Mouse (Mus musculus): ENCODE data around the gene Exosc5. TPM values are rescaled to one million over a fixed set of nuclear protein-coding genes. Genes with fewer than 3 reads are reported as not detected.

The Exosc5 gene
- total RNA-seq (2014; rRNA removed; ENCODE audit: low replicate concordance) (20.1 and 20.3 TPM in 2 replicates), polyA plus RNA-seq (2015; fragmentation: Nextera tagmentation; extraction: Ambion mirVana) (27.7 and 28.2 TPM in 2 replicates)

DNA sequence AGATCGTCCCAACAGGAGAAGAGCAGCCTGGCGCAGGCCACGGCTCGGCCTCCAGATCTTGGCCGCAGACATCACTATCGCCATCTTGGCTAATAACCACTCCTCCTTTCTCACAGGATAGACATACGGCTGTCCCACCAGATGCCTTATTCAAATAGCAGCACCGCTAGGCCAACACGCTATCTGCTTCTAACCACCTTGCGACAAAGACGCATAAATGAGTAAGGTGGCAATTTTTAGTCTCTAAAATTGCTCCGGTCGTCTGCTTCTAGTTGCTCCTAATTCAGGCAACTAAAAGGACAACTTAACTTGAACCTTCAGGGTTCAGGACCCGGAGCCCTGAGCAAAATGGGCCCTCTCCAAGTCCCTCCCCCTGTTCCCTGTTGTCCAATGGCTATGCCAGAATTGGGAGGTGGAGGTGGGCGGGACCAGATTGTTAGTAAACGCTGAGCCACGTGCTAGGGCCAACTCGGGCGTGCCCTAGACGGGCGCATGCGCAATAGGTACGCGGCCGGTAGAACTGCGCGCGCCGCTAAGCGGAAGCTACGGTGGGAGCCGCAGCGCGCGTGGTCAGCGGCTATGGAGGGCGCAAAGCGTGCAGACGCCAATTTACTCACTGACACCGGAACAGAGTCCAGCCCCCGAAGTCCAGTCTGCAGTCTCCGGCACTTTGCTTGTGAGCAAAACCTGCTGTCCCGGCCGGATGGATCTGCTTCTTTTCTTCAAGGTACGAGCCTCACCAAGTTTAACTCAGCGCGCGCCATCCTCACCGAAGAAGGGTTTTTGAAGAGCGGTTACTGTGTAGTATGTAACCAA is at the start of gene Exosc5, which contains the start of gene Bckdha:
Gene Exosc5 (plus strand): TSS at position 508 of the 816 bp plus-strand sequence.
Gene Bckdha (minus strand): TSS at position 325 of the 816 bp plus-strand sequence.
- ATAC-seq (ENCODE audit: insufficient read depth, low read depth) (peak; percentile 99), DNase-seq (ENCODE audit: low spot score) (peak; percentile 100)
- H3K4me2 ChIP-seq (ENCODE audit: low read depth, low read length), result peak within 1 kb of the TSS; percentile 96
- H3K4me1 ChIP-seq (ENCODE audit: control insufficient read depth, insufficient read depth), result peaks cover 14% of the 10 kb centered on the region
- H3K36me3 ChIP-seq (replicated peaks; ENCODE audit: control insufficient read depth, insufficient read depth, low read length), result peaks cover 3% of the 10 kb centered on the region; the same call in 1 of the 2 replicates
- TF ChIP-seq EP300 (IDR thresholded peaks at IDR 0.05; ENCODE audit: low read depth), result peak; percentile 99
- TF ChIP-seq CTCF (IDR thresholded peaks at IDR 0.05; ENCODE audit: low read depth), result no peak
- H3K9me3 ChIP-seq (replicated peaks; ENCODE audit: control insufficient read depth, low read length), result no peaks in the 10 kb centered on the region
- H3K27ac ChIP-seq (ENCODE audit: low read depth), result peak within 1 kb of the TSS; percentile 81
- H3K27me3 ChIP-seq (ENCODE audit: control insufficient read depth, insufficient read depth, low read length), result no peaks in the 10 kb centered on the region
- peak within 1 kb of the TSS; percentile 76 for H3K9ac ChIP-seq (replicated peaks; ENCODE audit: low read depth, low read length)
- WGBS, result under 1% methylated on average over 50 of the region's 50 CpGs
- peak within 1 kb of the TSS; percentile 67 for H3K4me3 ChIP-seq (ENCODE audit: low read depth, low read length)

DNA sequence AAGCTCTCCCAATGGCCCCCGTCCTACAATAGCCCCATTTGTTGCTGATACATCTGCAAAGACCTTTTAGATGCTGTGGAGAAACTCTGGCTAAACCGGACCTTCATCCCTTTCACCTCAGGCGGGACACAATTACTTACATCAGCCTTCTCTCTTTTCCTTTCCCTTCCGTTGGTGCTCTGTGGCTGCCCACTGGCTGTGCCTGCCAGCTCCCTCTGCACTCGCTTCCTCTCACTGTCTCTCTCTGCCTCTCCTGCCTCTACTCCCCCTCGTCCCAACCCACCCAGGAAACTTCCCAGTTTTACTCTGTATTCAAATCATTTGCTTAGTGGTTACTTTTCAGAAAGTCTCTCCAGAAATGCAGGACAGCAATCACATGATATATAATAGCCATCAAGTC is 48.9 kb upstream of the Exosc5 start:
- Histone ChIP-seq H3K4me1 (ENCODE audit: control insufficient read depth, insufficient read depth) (no peaks in the 10 kb centered on the region), H3K4me3 (ENCODE audit: low read depth, low read length) (no peak overlapping the region), H3K4me2 (ENCODE audit: low read depth, low read length) (no peak overlapping the region), H3K9me3 (replicated peaks; ENCODE audit: control insufficient read depth, low read length) (no peaks in the 10 kb centered on the region), H3K9ac (replicated peaks; ENCODE audit: low read depth, low read length) (no peak overlapping the region), H3K36me3 (replicated peaks; ENCODE audit: control insufficient read depth, insufficient read depth, low read length) (no peaks in the 10 kb centered on the region), H3K27me3 (ENCODE audit: control insufficient read depth, insufficient read depth, low read length) (no peaks in the 10 kb centered on the region), H3K27ac (ENCODE audit: low read depth) (no peak overlapping the region)
- WGBS, result 29% methylated on average over 6 of the region's 6 CpGs
- TF ChIP-seq CTCF (IDR thresholded peaks at IDR 0.05; ENCODE audit: low read depth) (no peak), EP300 (IDR thresholded peaks at IDR 0.05; ENCODE audit: low read depth) (no peak)
- DNase-seq (ENCODE audit: low spot score) (no peak), ATAC-seq (ENCODE audit: insufficient read depth, low read depth) (no peak)

DNA sequence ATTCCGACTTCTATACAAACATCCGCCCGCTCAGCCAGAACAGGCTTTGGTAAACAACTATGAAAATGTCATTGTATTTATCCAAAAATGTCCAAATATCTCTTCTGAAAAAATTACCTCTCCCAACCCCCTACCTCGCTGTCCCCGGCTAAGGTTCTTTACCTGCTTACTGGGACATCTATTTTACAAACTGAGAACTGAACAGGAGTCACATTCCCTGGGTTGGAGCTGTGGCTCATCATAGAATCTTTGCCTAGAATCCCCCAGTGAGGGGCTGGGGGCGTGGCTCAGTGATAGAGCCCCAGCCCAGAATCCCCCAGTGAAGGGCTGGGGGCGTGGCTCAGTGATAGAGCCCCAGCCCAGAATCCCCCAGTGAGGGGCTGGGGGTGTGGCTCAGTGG is 47.5 kb upstream of the Exosc5 start:
- ATAC-seq (ENCODE audit: insufficient read depth, low read depth) (no peak), DNase-seq (ENCODE audit: low spot score) (no peak)
- Histone ChIP-seq H3K4me2 (ENCODE audit: low read depth, low read length) (no peak overlapping the region), H3K9me3 (replicated peaks; ENCODE audit: control insufficient read depth, low read length) (no peaks in the 10 kb centered on the region), H3K9ac (replicated peaks; ENCODE audit: low read depth, low read length) (no peak overlapping the region), H3K27ac (ENCODE audit: low read depth) (no peak overlapping the region), H3K4me1 (ENCODE audit: control insufficient read depth, insufficient read depth) (no peaks in the 10 kb centered on the region), H3K36me3 (replicated peaks; ENCODE audit: control insufficient read depth, insufficient read depth, low read length) (no peaks in the 10 kb centered on the region), H3K4me3 (ENCODE audit: low read depth, low read length) (no peak overlapping the region), H3K27me3 (ENCODE audit: control insufficient read depth, insufficient read depth, low read length) (no peaks in the 10 kb centered on the region)
- WGBS, result 43% methylated on average over 7 of the region's 7 CpGs
- TF ChIP-seq CTCF (IDR thresholded peaks at IDR 0.05; ENCODE audit: low read depth), result no peak
- no peak for TF ChIP-seq EP300 (IDR thresholded peaks at IDR 0.05; ENCODE audit: low read depth)

- DNase-seq (ENCODE audit: low spot score) (no peak), ATAC-seq (ENCODE audit: insufficient read depth, low read depth) (no peak)
- Histone ChIP-seq H3K4me2 (ENCODE audit: low read depth, low read length) (no peak overlapping the region), H3K36me3 (replicated peaks; ENCODE audit: control insufficient read depth, insufficient read depth, low read length) (no peaks in the 10 kb centered on the region), H3K4me3 (ENCODE audit: low read depth, low read length) (no peak overlapping the region), H3K4me1 (ENCODE audit: control insufficient read depth, insufficient read depth) (no peaks in the 10 kb centered on the region; the same call in 1 of the 2 replicates), H3K9me3 (replicated peaks; ENCODE audit: control insufficient read depth, low read length) (no peaks in the 10 kb centered on the region), H3K27me3 (ENCODE audit: control insufficient read depth, insufficient read depth, low read length) (no peaks in the 10 kb centered on the region), H3K27ac (ENCODE audit: low read depth) (no peak overlapping the region), H3K9ac (replicated peaks; ENCODE audit: low read depth, low read length) (no peak overlapping the region)
- 86% methylated on average over 5 of the region's 5 CpGs for WGBS
- no peak for TF ChIP-seq EP300 (IDR thresholded peaks at IDR 0.05; ENCODE audit: low read depth)
- no peak for TF ChIP-seq CTCF (IDR thresholded peaks at IDR 0.05; ENCODE audit: low read depth)
These were observed 44.9 kb upstream of the Exosc5 start for GRCm38 (mm10) chr7:25614086-25614485.

GRCm38 (mm10) chr7:25614831-25615705 is 43.9 kb upstream of the Exosc5 start:
- ATAC-seq (ENCODE audit: insufficient read depth, low read depth), result no peak
- 55% methylated on average over 21 of the region's 21 CpGs for WGBS
- no peak for TF ChIP-seq EP300 (IDR thresholded peaks at IDR 0.05; ENCODE audit: low read depth)
- no peak for TF ChIP-seq CTCF (IDR thresholded peaks at IDR 0.05; ENCODE audit: low read depth)

More at GRCm38 (mm10) chr7:25614831-25615705, 43.9 kb upstream of the Exosc5 start:
- Histone ChIP-seq H3K27me3 (ENCODE audit: control insufficient read depth, insufficient read depth, low read length) (no peaks in the 10 kb centered on the region), H3K4me2 (ENCODE audit: low read depth, low read length) (no peak overlapping the region), H3K27ac (ENCODE audit: low read depth) (no peak overlapping the region), H3K4me1 (ENCODE audit: control insufficient read depth, insufficient read depth) (peaks cover 6% of the 10 kb centered on the region), H3K9ac (replicated peaks; ENCODE audit: low read depth, low read length) (no peak overlapping the region), H3K9me3 (replicated peaks; ENCODE audit: control insufficient read depth, low read length) (no peaks in the 10 kb centered on the region), H3K36me3 (replicated peaks; ENCODE audit: control insufficient read depth, insufficient read depth, low read length) (no peaks in the 10 kb centered on the region), H3K4me3 (ENCODE audit: low read depth, low read length) (no peak overlapping the region)
- DNase-seq (ENCODE audit: low spot score), result no peak
